In genomic region chr2:72152746-72153145, GRCm38 (mm10) we compare ENCODE assay signal across 25 mouse cellular contexts.
"Had no signal": no experiment of that assay in that cellular context is flagged by ENCODE, and none has a peak within 500 bp of the region (broad histone marks: within the 10 kb centered on the region; RNA-seq: fewer than 3 reads in every experiment).

No protein-coding gene starts in this region.

- H3K27me3 ChIP-seq: hindbrain, embryonic 13.5 days; hindbrain, embryonic 15.5 days; kidney, embryonic 15.5 days; limb, embryonic 13.5 days; limb, embryonic 15.5 days; liver, embryonic 13.5 days; liver, embryonic 15.5 days had no signal

- H3K4me3 ChIP-seq: gastrocnemius, adult 2 months; hindbrain, embryonic 13.5 days; hindbrain, embryonic 15.5 days; kidney, embryonic 15.5 days; limb, embryonic 13.5 days; limb, embryonic 15.5 days; liver, embryonic 13.5 days; liver, embryonic 15.5 days had no signal

- ATAC-seq: hindbrain, postnatal 0 days; intestine, embryonic 16.5 days had no signal

- DNase-seq: gastrocnemius, adult 2 months; gastrocnemius, postnatal 10 days; gastrocnemius, postnatal 25 days; heart, adult 18-20 months; heart, postnatal 10 days; heart, postnatal 36 days; kidney, adult 11 months; kidney, adult 2 months; kidney, adult 9 months; kidney, postnatal 14 days; kidney, postnatal 36 days; layer of hippocampus, adult 9-11 months; layer of hippocampus, postnatal 36 days; left cerebral cortex, postnatal 4 days had no signal

- H3K9ac ChIP-seq: hindbrain, embryonic 13.5 days; hindbrain, embryonic 15.5 days; kidney, embryonic 15.5 days; limb, embryonic 13.5 days; limb, embryonic 15.5 days; liver, embryonic 13.5 days; liver, embryonic 15.5 days had no signal

- H3K27ac ChIP-seq: gastrocnemius, adult 2 months; hindbrain, embryonic 13.5 days; hindbrain, embryonic 15.5 days; hindbrain, postnatal 0 days; kidney, embryonic 15.5 days; kidney, postnatal 0 days; limb, embryonic 13.5 days; limb, embryonic 15.5 days; liver, embryonic 13.5 days; liver, embryonic 15.5 days had no signal

- H3K9me3 ChIP-seq: hindbrain, embryonic 13.5 days; hindbrain, embryonic 15.5 days; kidney, embryonic 15.5 days; limb, embryonic 13.5 days; limb, embryonic 15.5 days; liver, embryonic 13.5 days; liver, embryonic 15.5 days had no signal

- H3K36me3 ChIP-seq: hindbrain, embryonic 13.5 days; hindbrain, embryonic 15.5 days; kidney, embryonic 15.5 days; limb, embryonic 13.5 days; limb, embryonic 15.5 days; liver, embryonic 13.5 days; liver, embryonic 15.5 days had no signal

- H3K4me2 ChIP-seq: hindbrain, embryonic 13.5 days; hindbrain, embryonic 15.5 days; kidney, embryonic 15.5 days; limb, embryonic 13.5 days; limb, embryonic 15.5 days; liver, embryonic 11.5 days; liver, embryonic 13.5 days; liver, embryonic 15.5 days had no signal
